Mouse (Mus musculus) erythroid progenitor cell, adult 5-6 weeks (primary cell): ENCODE data around the gene Tmc8. TPM values are rescaled to one million over a fixed set of nuclear protein-coding genes. Genes with fewer than 3 reads are reported as not detected.
"Not testable (repeated sequence)": the region's sequence is repeated elsewhere in the genome, so short reads cannot be mapped to it uniquely, and the experiment has no call there.

Experiments
- ATAC-seq: replicated peaks from 2 replicates; pipeline ENCODE4 v1.8.0; 2016; ENCODE audit warnings: moderate number of reproducible peaks, mild to moderate bottlenecking, moderate TSS enrichment, inconsistent platforms; ENCODE audit not compliant: poor library complexity, low FRiP score, severe bottlenecking
- total RNA-seq, 2 experiments: library from RNA; stranded (forward) in 1 of 2; stranded (reverse) in 1 of 2; fragments of 150-400 nt in 1 of 2; fragments of 186-747, 209-891 nt in 1 of 2; gene quantifications; 2 replicates each; pipeline versions ENCODE4 v1.2.3 to v1.2.4; 2015 to 2017; ENCODE audit warnings: low replicate concordance in 2 of 2

Gene Tmc8
- total RNA-seq, 2 experiments from 2014 or later, result 60.6 to 113 TPM

GRCm38 (mm10) chr11:117792281-117792888, 10.5 kb downstream of the Tmc8 start:
- peak; percentile 90 for ATAC-seq

GRCm38 (mm10) chr11:117794035-117794551, 12.2 kb downstream of the Tmc8 start:
- ATAC-seq, result no peak

GRCm38 (mm10) chr11:117796954-117797353, 15.1 kb downstream of the Tmc8 start:
- ATAC-seq, result no peak

DNA sequence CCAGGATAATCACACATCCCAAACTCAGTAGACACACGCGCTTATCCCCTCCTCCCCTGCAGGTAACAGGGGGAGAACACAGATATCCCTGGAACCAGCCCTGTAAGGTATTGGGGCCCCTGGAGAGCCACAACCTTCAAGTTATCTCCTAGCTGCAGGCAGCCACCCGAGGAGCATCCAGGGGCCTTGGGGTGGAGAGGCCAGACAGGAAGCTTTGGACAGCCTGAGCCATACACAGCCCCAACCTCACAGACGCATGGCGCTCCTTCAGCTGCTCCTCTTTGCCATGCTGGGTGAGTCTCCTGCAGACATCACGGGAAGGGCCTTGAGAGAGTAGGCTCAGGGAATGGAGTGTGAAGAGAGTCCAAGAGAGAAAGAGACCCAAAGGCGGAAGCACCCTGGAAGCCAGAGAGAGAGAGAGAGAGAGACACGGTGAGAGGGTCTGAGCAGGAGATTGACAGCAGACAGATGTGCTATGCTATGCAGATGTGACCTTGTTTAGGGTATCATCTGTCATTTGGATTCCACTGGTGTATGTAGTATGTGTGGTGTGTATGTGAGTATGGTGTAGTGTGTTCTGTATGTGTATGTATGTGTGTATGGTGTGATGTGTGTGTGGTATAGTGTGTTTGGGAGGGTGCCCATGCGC, 15.8 kb downstream of the Tmc8 start, which contains the start of gene 6030468B19Rik:
Gene 6030468B19Rik, plus strand, starts transcription at position 150 of the 649 bp plus-strand sequence.
- peak; percentile 90 for ATAC-seq

DNA sequence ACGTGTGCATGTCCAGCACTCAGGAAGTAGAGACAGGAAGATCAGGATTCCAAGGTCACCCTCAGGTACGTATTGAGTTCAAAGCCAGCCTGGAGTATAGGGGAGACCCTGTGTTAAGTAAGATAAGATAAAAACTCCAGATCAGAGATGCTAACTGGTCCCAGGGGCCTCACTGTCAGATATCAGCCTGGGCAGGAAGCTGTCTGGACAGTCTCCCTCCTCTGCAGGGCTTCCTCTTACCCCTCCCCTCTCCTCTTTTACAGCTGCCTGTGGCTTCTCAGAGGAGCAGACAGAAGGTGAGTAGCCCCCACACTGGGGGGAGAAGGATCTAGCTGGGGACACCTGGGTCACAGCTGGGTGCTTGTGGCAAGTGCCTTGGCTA, 16.3 kb downstream of the Tmc8 start:
- ATAC-seq, result peak; percentile 27

GRCm38 (mm10) chr11:117799174-117799573, 17.3 kb downstream of the Tmc8 start:
- ATAC-seq, result no peak

DNA sequence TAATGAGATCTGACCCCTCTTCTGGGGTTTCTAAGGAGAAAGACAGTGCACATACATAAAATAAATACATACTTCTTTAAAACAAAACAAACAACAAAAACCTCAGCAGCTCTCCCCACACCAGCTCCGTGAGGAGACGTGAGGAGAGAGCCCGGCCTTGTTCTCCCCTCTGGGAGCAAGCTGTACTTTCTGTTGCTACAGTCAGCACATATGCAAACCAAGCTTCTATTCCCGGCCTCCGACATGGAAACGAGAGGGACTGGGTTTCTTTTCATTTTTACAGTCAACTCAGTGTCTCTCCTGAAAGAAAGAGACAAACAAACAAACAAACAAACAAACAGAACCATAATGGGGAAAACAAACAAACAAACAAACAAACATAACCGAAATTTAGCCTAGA, 18.2 kb downstream of the Tmc8 start:
- ATAC-seq, result no peak

GRCm38 (mm10) chr11:117801650-117802049, 19.8 kb downstream of the Tmc8 start:
- no peak for ATAC-seq

DNA sequence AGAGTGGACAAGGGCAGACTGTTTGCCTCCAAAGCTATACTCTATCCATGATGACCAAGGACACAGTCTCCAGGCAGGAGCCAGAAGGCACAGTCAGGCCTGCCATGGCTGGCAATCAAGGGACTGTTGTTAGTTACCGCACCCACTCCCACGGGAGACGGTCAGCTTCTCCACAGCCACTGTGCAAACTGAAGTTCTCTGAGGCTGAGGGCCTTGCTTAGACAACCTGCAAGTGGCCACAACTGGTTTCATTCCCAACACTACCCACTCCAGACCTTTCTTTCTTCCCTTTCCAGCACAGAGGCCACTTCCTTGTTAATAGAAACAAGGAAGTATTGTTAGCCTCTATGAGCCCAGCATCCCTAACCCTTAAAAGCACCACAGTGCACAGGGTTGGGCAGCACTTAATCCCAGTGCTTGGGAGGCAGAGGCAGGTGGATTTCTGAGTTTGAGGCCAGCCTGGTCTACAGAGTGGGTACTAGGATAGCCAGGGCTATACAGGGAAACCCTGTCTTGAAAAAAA, 21.4 kb downstream of the Tmc8 start:
- ATAC-seq, result no peak

DNA sequence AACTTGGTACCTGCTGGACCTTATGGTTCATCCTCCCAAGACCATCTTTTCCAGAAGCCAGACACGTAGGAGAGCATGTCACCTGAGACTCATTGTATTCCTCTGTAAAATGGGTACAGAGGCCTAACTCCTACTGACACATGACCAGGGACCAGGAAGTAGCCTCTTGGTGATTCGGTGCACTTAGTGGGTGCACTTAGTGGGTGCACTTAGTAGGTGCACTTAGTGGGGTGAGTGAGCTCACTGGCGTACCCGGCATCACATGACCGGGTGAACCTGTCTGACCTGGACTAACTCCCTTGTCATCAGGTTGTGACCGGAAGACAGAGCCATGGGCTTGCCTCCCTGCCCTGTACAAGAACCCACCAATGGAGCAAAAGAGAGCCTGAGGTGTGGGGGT, 24.9 kb downstream of the Tmc8 start:
- ATAC-seq, result no peak

GRCm38 (mm10) chr11:117809407-117810311, 27.8 kb downstream of the Tmc8 start, which contains the start of the genes Gm20708 and Syngr2:
TSS of gene Gm20708 (plus strand) at chr11:117809668.
TSS of gene Syngr2 (plus strand) at chr11:117809668.
- ATAC-seq, result peak; percentile 62

DNA sequence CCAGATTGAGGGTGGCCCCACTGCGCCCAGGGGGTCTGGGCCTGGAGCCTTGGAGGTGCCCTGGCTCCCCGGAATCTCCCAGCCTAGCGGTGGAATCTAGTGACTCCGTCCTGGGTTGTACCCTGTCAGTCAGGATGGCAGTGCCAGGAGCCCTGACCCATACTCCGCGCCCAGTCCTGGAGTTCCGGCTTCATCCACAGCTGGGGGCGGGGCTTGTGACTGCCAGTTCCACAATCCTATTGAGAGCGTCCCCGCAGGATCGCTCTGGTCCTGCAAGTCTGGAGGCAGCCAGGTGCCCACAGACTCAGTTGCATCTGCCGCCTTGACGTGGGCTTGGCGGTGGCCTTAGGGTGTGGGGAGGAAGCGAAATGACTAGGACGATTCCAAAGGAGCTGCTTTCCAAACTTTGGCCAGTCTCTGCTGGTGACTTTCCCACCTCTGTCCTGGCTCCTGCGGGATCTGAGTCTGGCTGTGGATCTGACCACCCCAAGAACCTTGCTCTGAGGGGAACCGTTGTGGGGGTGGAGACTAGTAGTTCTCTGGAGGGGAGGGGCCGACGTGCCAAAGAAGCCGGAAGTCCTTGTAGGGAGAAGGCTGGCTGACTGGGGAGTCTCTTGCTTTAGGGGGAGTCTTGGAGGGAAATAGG, 28.6 kb downstream of the Tmc8 start:
- peak; percentile 78 for ATAC-seq

- no peak for ATAC-seq
Observed at GRCm38 (mm10) chr11:117813867-117814266, 32.0 kb downstream of the Tmc8 start.

GRCm38 (mm10) chr11:117814704-117815366, 33.0 kb downstream of the Tmc8 start:
- ATAC-seq, result no peak

DNA sequence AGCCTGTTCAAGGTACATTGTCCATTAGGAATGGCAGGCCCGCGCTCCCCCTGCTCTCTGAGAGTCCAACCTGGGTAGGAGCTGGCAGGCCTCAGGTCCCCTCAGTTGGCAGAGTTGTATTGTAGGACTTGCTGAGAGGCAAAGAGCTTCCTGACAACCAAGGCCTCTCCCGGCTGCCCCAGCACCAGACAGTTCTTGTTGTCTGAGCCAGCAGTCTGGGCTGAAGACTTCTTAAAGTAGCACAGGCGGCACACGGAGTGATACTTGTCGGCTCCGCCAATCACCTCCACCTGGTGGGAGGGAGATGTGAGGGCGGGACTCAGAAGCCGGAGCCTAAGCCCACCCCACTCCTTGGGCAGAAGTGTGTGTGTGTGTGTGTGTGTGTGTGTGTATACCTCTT, 34.0 kb downstream of the Tmc8 start:
- ATAC-seq, result not testable (repeated sequence)

- no peak for ATAC-seq
Observed at GRCm38 (mm10) chr11:117816389-117816996, 34.6 kb downstream of the Tmc8 start.

DNA sequence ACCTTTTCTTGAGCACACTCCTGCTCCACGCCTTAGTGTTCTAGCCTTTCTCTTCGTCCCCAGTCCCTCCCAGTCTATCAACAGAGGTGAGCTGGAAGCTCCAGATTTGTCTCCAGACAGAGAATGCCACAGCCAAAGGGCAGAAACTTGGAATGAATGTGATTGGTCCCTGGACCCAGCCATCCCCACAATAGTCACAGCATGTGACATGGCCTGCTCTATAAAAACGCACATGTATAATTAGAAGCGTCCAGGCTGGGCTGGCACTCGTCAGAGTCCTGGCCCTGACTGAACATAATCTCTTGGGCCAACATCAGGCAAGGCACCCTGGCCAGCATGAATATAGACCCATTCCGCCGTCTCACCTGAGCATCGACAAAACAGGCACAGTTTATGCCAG, 37.2 kb downstream of the Tmc8 start:
- ATAC-seq, result no peak

GRCm38 (mm10) chr11:117820173-117820572, 38.3 kb downstream of the Tmc8 start:
- no peak for ATAC-seq

- no peak for ATAC-seq
Observed at GRCm38 (mm10) chr11:117821868-117822267, 40.0 kb downstream of the Tmc8 start.
